Mouse (Mus musculus): ENCODE data around the gene Actl6b.
"Not testable (repeated sequence)": the region's sequence is repeated elsewhere in the genome, so short reads cannot be mapped to it uniquely, and the experiment has no call there.

The Actl6b gene

GRCm38 (mm10) chr5:137600619-137601364 lies 47.5 kb downstream of the Actl6b start, which contains the start of gene Mospd3:
Gene Mospd3, minus strand, starts transcription at chr5:137601058.
- peak; percentile 93 for DNase-seq (ENCODE audit: low read depth, low spot score)

GRCm38 (mm10) chr5:137601365-137601729 lies 48.0 kb downstream of the Actl6b start:
- no peak for DNase-seq (ENCODE audit: low read depth, low spot score)

- no peak for DNase-seq (ENCODE audit: low read depth, low spot score)
These were observed 54.7 kb downstream of the Actl6b start for GRCm38 (mm10) chr5:137607860-137608653.

- DNase-seq (ENCODE audit: low read depth, low spot score), result no peak
These were observed 55.4 kb downstream of the Actl6b start for GRCm38 (mm10) chr5:137608654-137609190.

- no peak for DNase-seq (ENCODE audit: low read depth, low spot score)
These were observed 56.0 kb downstream of the Actl6b start for GRCm38 (mm10) chr5:137609292-137609691.

- no peak for DNase-seq (ENCODE audit: low read depth, low spot score)
These were observed 56.7 kb downstream of the Actl6b start for GRCm38 (mm10) chr5:137610056-137610455.

- peak; percentile 86 for DNase-seq (ENCODE audit: low read depth, low spot score)
These were observed 57.4 kb downstream of the Actl6b start for GRCm38 (mm10) chr5:137610548-137611244.

- DNase-seq (ENCODE audit: low read depth, low spot score), result peak; percentile 56
These were observed 57.9 kb downstream of the Actl6b start for GRCm38 (mm10) chr5:137611245-137611602.

GRCm38 (mm10) chr5:137613076-137613475 lies 59.8 kb downstream of the Actl6b start:
- no peak for DNase-seq (ENCODE audit: low read depth, low spot score)

- no peak for DNase-seq (ENCODE audit: low read depth, low spot score)
These were observed 60.2 kb downstream of the Actl6b start, which contains the start of gene Pcolce for GRCm38 (mm10) chr5:137613550-137613949. Gene Pcolce, minus strand, starts transcription at chr5:137613784.

- DNase-seq (ENCODE audit: low read depth, low spot score), result not testable (repeated sequence)
These were observed 61.6 kb downstream of the Actl6b start for GRCm38 (mm10) chr5:137614921-137615320.

- no peak for DNase-seq (ENCODE audit: low read depth, low spot score)
These were observed 62.0 kb downstream of the Actl6b start for GRCm38 (mm10) chr5:137615347-137615746.

Measured in embryo, embryonic 11.5 days (tissue).